Mouse (Mus musculus) left cerebral cortex, postnatal 4 days (tissue): ENCODE measurements around the gene Sgk1. TPM values are rescaled to one million over a fixed set of nuclear protein-coding genes. Genes with fewer than 3 reads are reported as not detected.

Experiments used
- DNase-seq: peaks from one replicate; pipeline ENCODE4 v3.0.0-alpha.2; 2022
- intact Hi-C: fragments of 180-260 bp; cut with DNase I; formaldehyde crosslinking; loops from one replicate; pipeline ENCODE4 v1.15.1; 2025
- total RNA-seq, 2 experiments: library from RNA; stranded (reverse); gene quantifications; 2 replicates each; pipeline ENCODE4 v1.2.3; 2021

The Sgk1 gene
- total RNA-seq, 2 experiments from 2014 or later = 70.3 to 86.9 TPM

- intact Hi-C loops = no loop called here
- DNase-seq = no peak
These were observed 79.1 kb downstream of the Sgk1 start for GRCm38 (mm10) chr10:21961111-21961510.

GRCm38 (mm10) chr10:21963005-21963404, 81.0 kb downstream of the Sgk1 start:
- no peak for DNase-seq
- intact Hi-C loops = no loop called here

- intact Hi-C loops = no loop called here
- DNase-seq = no peak
These were observed 91.7 kb downstream of the Sgk1 start for GRCm38 (mm10) chr10:21973676-21974075.

GRCm38 (mm10) chr10:21974801-21975200, 92.8 kb downstream of the Sgk1 start:
- no peak for DNase-seq
- intact Hi-C loops = no loop called here

- intact Hi-C loops = no loop called here
- no peak for DNase-seq
These were observed 93.4 kb downstream of the Sgk1 start for GRCm38 (mm10) chr10:21975384-21975783.

- intact Hi-C loops = no loop called here
- no peak for DNase-seq
These were observed 94.3 kb downstream of the Sgk1 start for GRCm38 (mm10) chr10:21976253-21976652.

GRCm38 (mm10) chr10:21978421-21978820, 96.4 kb downstream of the Sgk1 start:
- DNase-seq = no peak
- intact Hi-C loops = no loop called here

GRCm38 (mm10) chr10:21979286-21979965, 97.4 kb downstream of the Sgk1 start:
- intact Hi-C loops = no loop called here
- no peak for DNase-seq

- intact Hi-C loops = no loop called here
- DNase-seq = no peak
These were observed 98.9 kb downstream of the Sgk1 start for GRCm38 (mm10) chr10:21980780-21981435.

GRCm38 (mm10) chr10:21982303-21982702, 100.3 kb downstream of the Sgk1 start:
- intact Hi-C loops = no loop called here

GRCm38 (mm10) chr10:21988489-21988888, 106.5 kb downstream of the Sgk1 start:
- intact Hi-C loops = no loop called here

More at GRCm38 (mm10) chr10:21982303-21982702, 100.3 kb downstream of the Sgk1 start:
- no peak for DNase-seq

GRCm38 (mm10) chr10:21991351-21991840, 109.4 kb downstream of the Sgk1 start:
- intact Hi-C loops = loop anchor here (10.0 kb wide), 3 partner anchors 227 to 387 kb away; no protein-coding TSS in a partner anchor
- DNase-seq = peak; percentile 87

More at GRCm38 (mm10) chr10:21988489-21988888, 106.5 kb downstream of the Sgk1 start:
- DNase-seq = no peak

- intact Hi-C loops = loop anchor here (10.0 kb wide), 3 partner anchors 227 to 387 kb away; no protein-coding TSS in a partner anchor
- DNase-seq = no peak
These were observed 110.2 kb downstream of the Sgk1 start for GRCm38 (mm10) chr10:21991986-21992833.

GRCm38 (mm10) chr10:21992834-21993514, 111.0 kb downstream of the Sgk1 start:
- intact Hi-C loops = loop anchor here (10.0 kb wide), 3 partner anchors 228 to 388 kb away; no protein-coding TSS in a partner anchor
- peak; percentile 87 for DNase-seq

GRCm38 (mm10) chr10:21993515-21994373, 111.8 kb downstream of the Sgk1 start:
- intact Hi-C loops = loop anchor here (2.0 to 10.0 kb wide), 5 partner anchors 111 to 529 kb away; partner anchors contain the start of gene Sgk1
- no peak for DNase-seq

- DNase-seq = peak; percentile 97
- intact Hi-C loops = loop anchor here (2.0 to 10.0 kb wide), 5 partner anchors 112 to 530 kb away; partner anchors contain the start of gene Sgk1
These were observed 112.5 kb downstream of the Sgk1 start for GRCm38 (mm10) chr10:21994431-21994914.

- peak; percentile 48 for DNase-seq
- intact Hi-C loops = loop anchor here (2.0 to 10.0 kb wide), 5 partner anchors 112 to 530 kb away; partner anchors contain the start of gene Sgk1
These were observed 113.2 kb downstream of the Sgk1 start for GRCm38 (mm10) chr10:21995221-21995620.

GRCm38 (mm10) chr10:21995661-21996308, 113.8 kb downstream of the Sgk1 start:
- DNase-seq = peak; percentile 82
- intact Hi-C loops = loop anchor here (2.0 to 10.0 kb wide), 5 partner anchors 113 to 531 kb away; partner anchors contain the start of gene Sgk1
